Mouse (Mus musculus) kidney, adult 10 weeks (tissue): ENCODE data around the gene Tas2r119. TPM values are rescaled to one million over a fixed set of nuclear protein-coding genes. Genes with fewer than 3 reads are reported as not detected.

ENCODE experiments used
- polyA plus RNA-seq: library from polyadenylated mRNA; stranded (reverse); fragments of 350-450 nt; fragmentation: Illumina TruSeq; extraction: RNeasy Lipid Tissue Mini Kit (QIAGEN cat#74804); gene quantifications from one replicate; pipeline ENCODE4 v1.2.3, GENCODE M21; 2014; ENCODE audit warnings: low read depth, low replicate concordance

The Tas2r119 gene
- polyA plus RNA-seq: not detected

GRCm38 (mm10) chr15:32176989-32177388 is at the start of gene Tas2r119:
Tas2r119 (plus strand) TSS chr15:32177289.

Other genes starting within 250 kb of the Tas2r119 start
- gene Sema5a, start 67.5 kb downstream of the Tas2r119 start, polyA plus RNA-seq: 46.0 TPM